ENCODE assay signal across 8 mouse cellular contexts in the genomic region with DNA sequence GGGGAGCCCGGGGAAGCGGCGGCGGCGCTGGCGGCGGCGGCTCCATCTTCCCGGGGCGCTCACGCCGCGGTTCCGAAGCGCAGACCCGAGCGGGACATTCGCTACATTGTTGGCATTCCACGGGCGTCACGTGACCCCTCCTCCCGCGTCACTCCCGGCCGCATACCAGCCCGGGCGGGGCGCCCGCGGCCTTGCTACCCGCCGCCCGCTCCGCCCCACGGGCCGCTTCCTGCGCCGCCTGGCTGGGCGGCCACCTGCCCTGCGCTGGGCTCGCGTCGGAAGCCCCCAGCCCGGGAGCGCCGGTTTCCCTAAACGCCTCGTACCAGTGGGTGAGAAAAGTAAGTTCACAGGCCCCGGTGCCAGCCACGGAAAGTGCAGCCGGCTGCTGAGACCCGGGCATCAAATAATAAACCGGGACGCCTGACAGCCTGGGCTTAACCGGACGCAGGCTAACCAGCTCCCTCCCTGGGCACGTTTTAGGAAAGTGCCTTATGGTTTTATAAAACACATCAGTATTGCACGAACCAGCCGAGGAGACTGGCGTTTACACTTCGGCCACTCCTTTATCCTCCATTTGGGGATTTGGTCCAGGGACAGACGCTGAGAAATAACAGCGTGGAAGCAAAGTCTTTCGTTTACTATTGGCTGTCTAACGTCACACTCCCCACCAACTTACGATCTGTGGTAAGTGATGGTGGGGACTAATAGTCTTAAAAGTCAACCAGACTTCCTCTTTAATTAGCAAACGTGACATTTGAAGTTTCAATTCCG. TPM values are rescaled to one million over a fixed set of nuclear protein-coding genes. Genes with fewer than 3 reads are reported as not detected.
A peak's percentile ranks its signal among the peaks of the same experiment; 100 is the strongest.
DNase-seq lines count a peak whose midpoint lies in the region; ATAC-seq and TF ChIP-seq lines count a peak whose summit lies in the region.

Gene Gm49361 (minus strand): TSS at position 103 of the 771 bp plus-strand sequence.

- under 1% methylated on average over 51 of the region's 68 CpGs for WGBS in hindbrain, embryonic 11.5 days
- under 1% methylated on average over 37 of the region's 68 CpGs for WGBS in lung, postnatal 0 days

- peak; percentile 98 for DNase-seq in Muller cell, postnatal 12 days (ENCODE audit: inconsistent ontology term)
- peak; percentile 90 for DNase-seq in cerebellum, adult 9-11 months
- peak; percentile 70 to 81 for DNase-seq in frontal cortex, postnatal 10 days (ENCODE audit: low spot score in 2 of 2)
- DNase-seq in hindbrain, embryonic 11.5 days (ENCODE audit: low spot score): peak; percentile 89
- DNase-seq in layer of hippocampus, postnatal 10 days (ENCODE audit: low spot score in 2 of 2): peak; percentile 81 to 85
- DNase-seq in lung, postnatal 0 days (ENCODE audit: low spot score): peak; percentile 97
- peak; percentile 82 for DNase-seq in ovary, postnatal 10 days (ENCODE audit: low spot score)
- DNase-seq in thymus, postnatal 10 days (ENCODE audit: low spot score in 2 of 2): peak; percentile 58 to 66

- no peaks in the 10 kb centered on the region for H3K27me3 ChIP-seq in hindbrain, embryonic 11.5 days (ENCODE audit: control insufficient read depth, insufficient read depth, low read length)
- H3K27me3 ChIP-seq in lung, postnatal 0 days (replicated peaks; ENCODE audit: insufficient read depth, low read length): no peaks in the 10 kb centered on the region

- no peak for TF ChIP-seq EP300 in lung, postnatal 0 days (IDR thresholded peaks at IDR 0.05)

- no peaks in the 10 kb centered on the region for H3K36me3 ChIP-seq in hindbrain, embryonic 11.5 days (ENCODE audit: control insufficient read depth, insufficient read depth, low read length)
- H3K36me3 ChIP-seq in lung, postnatal 0 days (ENCODE audit: insufficient read depth, low read length): no peaks in the 10 kb centered on the region

- peak within 1 kb of the TSS; percentile 85 for H3K4me2 ChIP-seq in hindbrain, embryonic 11.5 days (replicated peaks; ENCODE audit: low read depth, low read length)
- peak within 1 kb of the TSS; percentile 80 for H3K4me2 ChIP-seq in lung, postnatal 0 days (replicated peaks; ENCODE audit: low read depth, low read length)

- TF ChIP-seq CTCF in lung, postnatal 0 days (IDR thresholded peaks at IDR 0.05): peak; percentile 27; the same call in 1 of the 2 replicates

- peak within 1 kb of the TSS; percentile 83 for H3K27ac ChIP-seq in hindbrain, embryonic 11.5 days (ENCODE audit: low read depth, low read length)
- peak within 1 kb of the TSS; percentile 99 for H3K27ac ChIP-seq in lung, postnatal 0 days (ENCODE audit: low read length)

- H3K4me1 ChIP-seq in hindbrain, embryonic 11.5 days (replicated peaks; ENCODE audit: control insufficient read depth, insufficient read depth, low read length): no peaks in the 10 kb centered on the region
- no peaks in the 10 kb centered on the region; the same call in 1 of the 2 replicates for H3K4me1 ChIP-seq in lung, postnatal 0 days (ENCODE audit: insufficient read depth, low read depth, low read length)

- peak within 1 kb of the TSS; percentile 95 for H3K4me3 ChIP-seq in hindbrain, embryonic 11.5 days (ENCODE audit: low read depth, low read length)
- peak within 1 kb of the TSS; percentile 99 for H3K4me3 ChIP-seq in lung, postnatal 0 days (ENCODE audit: low read depth, low read length)

- ATAC-seq in hindbrain, embryonic 11.5 days (ENCODE audit: low FRiP score): peak; percentile 94
- peak; percentile 97 for ATAC-seq in lung, postnatal 0 days

- no peaks in the 10 kb centered on the region for H3K9me3 ChIP-seq in hindbrain, embryonic 11.5 days (ENCODE audit: control insufficient read depth, low read length)
- no peaks in the 10 kb centered on the region for H3K9me3 ChIP-seq in lung, postnatal 0 days (ENCODE audit: low read length)

- peak within 1 kb of the TSS; percentile 93 for H3K9ac ChIP-seq in hindbrain, embryonic 11.5 days (ENCODE audit: low read depth, low read length)
- H3K9ac ChIP-seq in lung, postnatal 0 days (replicated peaks; ENCODE audit: low read depth): peak within 1 kb of the TSS; percentile 96

RNA-seq across cellular contexts. Expression of gene Gm49361, which starts in this region (rescaled TPM):
- not detected in 2 replicates for polyA plus RNA-seq in hindbrain, embryonic 11.5 days (2014; fragmentation: Nextera tagmentation; extraction: Ambion mirVana)
- total RNA-seq in layer of hippocampus, postnatal 10 days (2021): not detected
- not detected in 2 replicates for polyA plus RNA-seq in lung, postnatal 0 days (2015; fragmentation: Nextera tagmentation; extraction: Ambion mirVana)

Comparison
In these comparisons a context has a peak if more than half of its experiments do, and no peak if none do; other contexts are left out.
1. Peak in every context shown above with its lines: DNase-seq, ATAC-seq, H3K4me3 ChIP-seq and H3K27ac ChIP-seq.
2. Peak in DNase-seq, ATAC-seq, H3K4me3 ChIP-seq, H3K27ac ChIP-seq, H3K9ac ChIP-seq and H3K4me2 ChIP-seq in hindbrain, embryonic 11.5 days; RNA of the gene not detected or under 1 TPM.
3. Peak in DNase-seq in layer of hippocampus, postnatal 10 days; RNA of the gene not detected or under 1 TPM.
4. Peak in DNase-seq, ATAC-seq, H3K4me3 ChIP-seq, H3K27ac ChIP-seq, H3K9ac ChIP-seq and H3K4me2 ChIP-seq in lung, postnatal 0 days; RNA of the gene not detected or under 1 TPM.